Mouse (Mus musculus): ENCODE measurements at regions not wholly inside any gene's neighbourhood (a gene's known extent, or its start where the extent isn't known, plus 50 kb on each side); places are given as distances from the start of the nearest gene placed in this dataset.
A peak's percentile ranks its signal among the peaks of the same experiment; 100 is the strongest.

- DNase-seq (ENCODE audit: low spot score), result no peak
- Histone ChIP-seq H3K4me2 (ENCODE audit: low read length) (no peak overlapping the region), H3K27ac (ENCODE audit: low read depth, low read length) (no peak overlapping the region), H3K9ac (ENCODE audit: low read length) (no peak overlapping the region), H3K36me3 (ENCODE audit: control insufficient read depth, insufficient read depth, low read length) (no peaks in the 10 kb centered on the region), H3K4me3 (ENCODE audit: low read depth, low read length) (no peak overlapping the region), H3K4me1 (ENCODE audit: control insufficient read depth, insufficient read depth, low read length) (peaks cover 7% of the 10 kb centered on the region; the same call in 1 of the 2 replicates), H3K9me3 (replicated peaks; ENCODE audit: control insufficient read depth, low read length) (no peaks in the 10 kb centered on the region), H3K27me3 (replicated peaks; ENCODE audit: control insufficient read depth, insufficient read depth, low read length) (no peaks in the 10 kb centered on the region)
- ATAC-seq, result no peak
- 88% methylated on average over 1 of the region's 1 CpGs for WGBS
Measured at GRCm38 (mm10) chr15:56024705-56025104, 1452.7 kb downstream of the Slc22a22 start.

GRCm38 (mm10) chr15:56023862-56024484 lies 1453.5 kb downstream of the Slc22a22 start:
- Histone ChIP-seq H3K4me2 (ENCODE audit: low read length) (no peak overlapping the region), H3K27me3 (replicated peaks; ENCODE audit: control insufficient read depth, insufficient read depth, low read length) (no peaks in the 10 kb centered on the region), H3K4me3 (ENCODE audit: low read depth, low read length) (no peak overlapping the region), H3K4me1 (ENCODE audit: control insufficient read depth, insufficient read depth, low read length) (peaks cover 7% of the 10 kb centered on the region; the same call in 1 of the 2 replicates), H3K9ac (ENCODE audit: low read length) (no peak overlapping the region), H3K27ac (ENCODE audit: low read depth, low read length) (no peak overlapping the region), H3K9me3 (replicated peaks; ENCODE audit: control insufficient read depth, low read length) (no peaks in the 10 kb centered on the region), H3K36me3 (ENCODE audit: control insufficient read depth, insufficient read depth, low read length) (no peaks in the 10 kb centered on the region)
- DNase-seq (ENCODE audit: low spot score) (no peak), ATAC-seq (no peak)
- 84% methylated on average over 5 of the region's 5 CpGs for WGBS

- Histone ChIP-seq H3K9ac (ENCODE audit: low read length) (no peak overlapping the region), H3K27ac (ENCODE audit: low read depth, low read length) (no peak overlapping the region), H3K27me3 (replicated peaks; ENCODE audit: control insufficient read depth, insufficient read depth, low read length) (no peaks in the 10 kb centered on the region), H3K4me1 (ENCODE audit: control insufficient read depth, insufficient read depth, low read length) (peaks cover 1% of the 10 kb centered on the region; the same call in 1 of the 2 replicates), H3K4me2 (ENCODE audit: low read length) (no peak overlapping the region), H3K4me3 (ENCODE audit: low read depth, low read length) (no peak overlapping the region), H3K9me3 (replicated peaks; ENCODE audit: control insufficient read depth, low read length) (no peaks in the 10 kb centered on the region), H3K36me3 (ENCODE audit: control insufficient read depth, insufficient read depth, low read length) (no peaks in the 10 kb centered on the region)
- DNase-seq (ENCODE audit: low spot score) (no peak), ATAC-seq (no peak)
- 93% methylated on average over 4 of the region's 4 CpGs for WGBS
Measured at GRCm38 (mm10) chr15:56022315-56022714, 1455.1 kb downstream of the Slc22a22 start.

GRCm38 (mm10) chr15:56018141-56018540 lies 1459.3 kb downstream of the Slc22a22 start:
- Histone ChIP-seq H3K27me3 (replicated peaks; ENCODE audit: control insufficient read depth, insufficient read depth, low read length) (no peaks in the 10 kb centered on the region), H3K4me3 (ENCODE audit: low read depth, low read length) (no peak overlapping the region)
- 75% methylated on average over 1 of the region's 1 CpGs for WGBS

GRCm38 (mm10) chr15:56017561-56017960 lies 1459.9 kb downstream of the Slc22a22 start:
- H3K36me3 ChIP-seq (ENCODE audit: control insufficient read depth, insufficient read depth, low read length), result no peaks in the 10 kb centered on the region
- H3K9ac ChIP-seq (ENCODE audit: low read length), result no peak overlapping the region
- DNase-seq (ENCODE audit: low spot score), result no peak
- ATAC-seq, result no peak
- no peaks in the 10 kb centered on the region for H3K9me3 ChIP-seq (replicated peaks; ENCODE audit: control insufficient read depth, low read length)
- H3K4me2 ChIP-seq (ENCODE audit: low read length), result no peak overlapping the region
- H3K4me3 ChIP-seq (ENCODE audit: low read depth, low read length), result no peak overlapping the region
- H3K27me3 ChIP-seq (replicated peaks; ENCODE audit: control insufficient read depth, insufficient read depth, low read length), result no peaks in the 10 kb centered on the region
- no peaks in the 10 kb centered on the region for H3K4me1 ChIP-seq (ENCODE audit: control insufficient read depth, insufficient read depth, low read length)
- H3K27ac ChIP-seq (ENCODE audit: low read depth, low read length), result no peak overlapping the region
- 94% methylated on average over 1 of the region's 1 CpGs for WGBS

More at GRCm38 (mm10) chr15:56018141-56018540, 1459.3 kb downstream of the Slc22a22 start:
- no peak overlapping the region for H3K4me2 ChIP-seq (ENCODE audit: low read length)
- H3K27ac ChIP-seq (ENCODE audit: low read depth, low read length), result no peak overlapping the region
- no peaks in the 10 kb centered on the region for H3K4me1 ChIP-seq (ENCODE audit: control insufficient read depth, insufficient read depth, low read length)
- no peak for DNase-seq (ENCODE audit: low spot score)
- no peak for ATAC-seq
- H3K36me3 ChIP-seq (ENCODE audit: control insufficient read depth, insufficient read depth, low read length), result no peaks in the 10 kb centered on the region
- H3K9ac ChIP-seq (ENCODE audit: low read length), result no peak overlapping the region
- no peaks in the 10 kb centered on the region for H3K9me3 ChIP-seq (replicated peaks; ENCODE audit: control insufficient read depth, low read length)

GRCm38 (mm10) chr15:56016070-56016469 lies 1461.4 kb downstream of the Slc22a22 start:
- Histone ChIP-seq H3K27ac (ENCODE audit: low read depth, low read length) (no peak overlapping the region), H3K9ac (ENCODE audit: low read length) (no peak overlapping the region), H3K9me3 (replicated peaks; ENCODE audit: control insufficient read depth, low read length) (no peaks in the 10 kb centered on the region), H3K4me2 (ENCODE audit: low read length) (no peak overlapping the region), H3K27me3 (replicated peaks; ENCODE audit: control insufficient read depth, insufficient read depth, low read length) (no peaks in the 10 kb centered on the region), H3K4me3 (ENCODE audit: low read depth, low read length) (no peak overlapping the region), H3K36me3 (ENCODE audit: control insufficient read depth, insufficient read depth, low read length) (no peaks in the 10 kb centered on the region), H3K4me1 (ENCODE audit: control insufficient read depth, insufficient read depth, low read length) (no peaks in the 10 kb centered on the region)
- WGBS, result 82% methylated on average over 1 of the region's 1 CpGs
- DNase-seq (ENCODE audit: low spot score), result no peak
- no peak for ATAC-seq

GRCm38 (mm10) chr15:56014059-56014620 lies 1463.3 kb downstream of the Slc22a22 start:
- 74% methylated on average over 8 of the region's 8 CpGs for WGBS
- H3K4me2 ChIP-seq (ENCODE audit: low read length), result no peak overlapping the region
- no peak overlapping the region for H3K4me3 ChIP-seq (ENCODE audit: low read depth, low read length)
- H3K4me1 ChIP-seq (ENCODE audit: control insufficient read depth, insufficient read depth, low read length), result no peaks in the 10 kb centered on the region
- H3K9ac ChIP-seq (ENCODE audit: low read length), result no peak overlapping the region
- no peaks in the 10 kb centered on the region for H3K9me3 ChIP-seq (replicated peaks; ENCODE audit: control insufficient read depth, low read length)
- H3K36me3 ChIP-seq (ENCODE audit: control insufficient read depth, insufficient read depth, low read length), result no peaks in the 10 kb centered on the region
- H3K27ac ChIP-seq (ENCODE audit: low read depth, low read length), result no peak overlapping the region
- DNase-seq (ENCODE audit: low spot score) (no peak), ATAC-seq (no peak)
- H3K27me3 ChIP-seq (replicated peaks; ENCODE audit: control insufficient read depth, insufficient read depth, low read length), result no peaks in the 10 kb centered on the region

GRCm38 (mm10) chr15:56008603-56009174 lies 1468.7 kb downstream of the Slc22a22 start:
- DNase-seq (ENCODE audit: low spot score) (no peak), ATAC-seq (no peak)
- Histone ChIP-seq H3K4me1 (ENCODE audit: control insufficient read depth, insufficient read depth, low read length) (no peaks in the 10 kb centered on the region), H3K36me3 (ENCODE audit: control insufficient read depth, insufficient read depth, low read length) (no peaks in the 10 kb centered on the region), H3K4me3 (ENCODE audit: low read depth, low read length) (no peak overlapping the region), H3K9ac (ENCODE audit: low read length) (no peak overlapping the region), H3K9me3 (replicated peaks; ENCODE audit: control insufficient read depth, low read length) (no peaks in the 10 kb centered on the region), H3K4me2 (ENCODE audit: low read length) (no peak overlapping the region), H3K27ac (ENCODE audit: low read depth, low read length) (no peak overlapping the region), H3K27me3 (replicated peaks; ENCODE audit: control insufficient read depth, insufficient read depth, low read length) (no peaks in the 10 kb centered on the region)
- 50% methylated on average over 5 of the region's 5 CpGs for WGBS

GRCm38 (mm10) chr15:56007376-56007775 lies 1470.0 kb downstream of the Slc22a22 start:
- no peak for ATAC-seq
- 35% methylated on average over 3 of the region's 3 CpGs for WGBS
- H3K9ac ChIP-seq (ENCODE audit: low read length), result no peak overlapping the region

More at GRCm38 (mm10) chr15:56007376-56007775, 1470.0 kb downstream of the Slc22a22 start:
- no peaks in the 10 kb centered on the region for H3K27me3 ChIP-seq (replicated peaks; ENCODE audit: control insufficient read depth, insufficient read depth, low read length)
- no peak overlapping the region for H3K4me3 ChIP-seq (ENCODE audit: low read depth, low read length)
- no peak overlapping the region for H3K4me2 ChIP-seq (ENCODE audit: low read length)
- no peak overlapping the region for H3K27ac ChIP-seq (ENCODE audit: low read depth, low read length)
- H3K36me3 ChIP-seq (ENCODE audit: control insufficient read depth, insufficient read depth, low read length), result no peaks in the 10 kb centered on the region
- no peaks in the 10 kb centered on the region for H3K4me1 ChIP-seq (ENCODE audit: control insufficient read depth, insufficient read depth, low read length)
- peak; percentile 28 for DNase-seq (ENCODE audit: low spot score)
- no peaks in the 10 kb centered on the region for H3K9me3 ChIP-seq (replicated peaks; ENCODE audit: control insufficient read depth, low read length)
